Mouse (Mus musculus) thymus, adult 2 months (tissue): ENCODE results near the gene Nfx1. TPM values are rescaled to one million over a fixed set of nuclear protein-coding genes. Genes with fewer than 3 reads are reported as not detected.

Source experiments
- DNase-seq: peaks from one replicate; pipeline ENCODE4 v3.0.0; 2021
- H3K27ac ChIP-seq: fragments of 200-500 bp; 2 replicates; pipeline ENCODE4 v1.5.1; 2012; ENCODE audit warnings: low read length, control low read depth; ENCODE audit not compliant: control insufficient read depth, insufficient read depth
- H3K27me3 ChIP-seq: fragments of 200-500 bp; 2 replicates; pipeline ENCODE4 v1.6.1; 2012; ENCODE audit warnings: mild to moderate bottlenecking, low read length, moderate library complexity, mixed read lengths; ENCODE audit not compliant: control insufficient read depth, insufficient read depth
- H3K36me3 ChIP-seq: fragments of 200-500 bp; 2 replicates; pipeline ENCODE4 v1.6.1; 2012; ENCODE audit warnings: mild to moderate bottlenecking, low read length, moderate library complexity; ENCODE audit not compliant: control insufficient read depth, insufficient read depth
- H3K4me1 ChIP-seq: fragments of 200-500 bp; replicated peaks from 2 replicates; pipeline ENCODE4 v1.6.1; 2012; ENCODE audit warnings: low read length; ENCODE audit not compliant: control insufficient read depth, insufficient read depth
- H3K4me3 ChIP-seq: fragments of 200-500 bp; 2 replicates; pipeline ENCODE4 v1.5.1; 2012; ENCODE audit warnings: mild to moderate bottlenecking, low read length, control low read depth, moderate library complexity; ENCODE audit not compliant: control insufficient read depth, insufficient read depth
- CTCF ChIP-seq: fragments of 200-500 bp; IDR thresholded peaks from 2 replicates; pipeline ENCODE4 v1.5.1; 2012; ENCODE audit warnings: mild to moderate bottlenecking, control low read depth, low read length, moderate library complexity, borderline replicate concordance; ENCODE audit not compliant: control insufficient read depth, poor library complexity, insufficient read depth; ENCODE audit errors: extremely low read depth
- POLR2A ChIP-seq: fragments of 200-500 bp; IDR thresholded peaks from 2 replicates; pipeline ENCODE4 v1.6.1; 2012; ENCODE audit warnings: mild to moderate bottlenecking, low read length, control low read depth, moderate library complexity; ENCODE audit not compliant: control insufficient read depth, poor library complexity, insufficient read depth; ENCODE audit errors: extremely low read depth
- WGBS: fragments of 180-500 bp; shearing (Covaris S2); methylation state at CpG from one replicate; pipeline ENCODE4 v1.1.7; 2018; 5-methylcytosine and 5-hydroxymethylcytosine counted together
- polyA plus RNA-seq: library from polyadenylated mRNA; depleted of rRNA; stranded (reverse); fragments of >200 nt; gene quantifications from 2 replicates; pipeline ENCODE4 v1.2.3, GENCODE M21; 2012; rRNA removed

Nfx1 gene
- polyA plus RNA-seq, 1 experiment, result 43.4 TPM

DNA sequence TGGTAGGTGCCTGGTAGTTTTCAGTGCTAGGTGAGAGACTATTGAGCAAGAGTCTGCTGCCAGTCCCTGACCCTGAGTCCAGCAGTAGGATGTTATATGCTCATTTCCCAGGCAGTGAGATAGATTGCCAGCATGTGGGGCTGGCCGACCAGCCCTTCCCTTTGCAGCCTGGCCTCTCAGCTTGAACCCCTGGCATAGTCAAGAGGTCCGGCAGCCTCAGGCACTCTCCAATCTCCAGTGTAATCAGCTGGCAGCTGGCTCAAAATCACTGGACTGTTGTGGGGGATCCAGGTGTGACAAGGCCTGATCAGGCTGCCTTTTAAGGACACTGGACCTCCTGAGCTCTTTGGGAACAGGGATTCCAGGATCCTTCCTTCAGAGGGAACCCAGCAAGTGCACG is 92.6 kb downstream of the Nfx1 start:
- 87% methylated on average over 3 of the region's 3 CpGs for WGBS
- no peak for DNase-seq
- H3K4me3 ChIP-seq, result no peak overlapping the region
- H3K27ac ChIP-seq, result no peak overlapping the region
- H3K27me3 ChIP-seq, result no peaks in the 10 kb centered on the region
- peaks cover 5% of the 10 kb centered on the region for H3K4me1 ChIP-seq
- no peaks in the 10 kb centered on the region for H3K36me3 ChIP-seq
- TF ChIP-seq CTCF (no peak), POLR2A (no peak)

DNA sequence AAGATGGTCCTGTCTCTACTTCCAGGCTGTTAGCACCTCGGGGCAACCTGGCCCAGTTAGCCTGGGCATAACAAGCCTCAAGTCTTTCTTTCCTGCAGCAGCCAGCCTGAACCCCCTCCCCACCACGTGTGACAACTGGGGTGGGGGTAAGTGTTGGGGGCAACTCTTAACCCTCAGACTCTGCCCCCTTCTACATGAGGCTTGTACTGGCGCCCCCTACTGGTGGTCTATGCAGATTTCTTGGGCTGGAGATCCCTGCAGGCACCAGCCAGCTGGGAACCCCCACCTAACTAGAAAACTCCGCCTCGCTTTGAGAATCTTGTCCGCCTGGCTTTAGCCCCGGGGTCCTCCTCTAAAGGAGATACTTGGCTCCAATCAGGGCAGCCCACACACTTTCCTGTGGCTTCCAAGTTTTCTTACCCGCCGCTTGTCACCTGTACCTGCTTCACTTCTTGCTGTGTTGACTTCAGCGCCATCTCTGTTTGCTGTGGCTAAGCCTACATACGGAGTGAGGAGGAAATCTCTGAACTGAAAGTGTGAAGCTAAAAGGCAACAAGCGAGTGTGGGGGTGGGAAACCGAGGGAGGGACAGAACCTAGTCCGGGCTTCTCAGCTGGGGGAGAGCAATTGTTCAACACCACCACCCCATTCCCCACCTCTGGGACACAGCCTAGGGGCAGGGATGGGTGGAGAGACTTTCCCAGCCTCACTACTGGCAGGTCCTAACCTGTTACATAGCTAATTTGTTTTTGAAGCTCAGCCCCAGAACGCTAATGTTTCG is 93.4 kb downstream of the Nfx1 start:
- WGBS, result 32% methylated on average over 16 of the region's 16 CpGs
- Histone ChIP-seq H3K4me1 (peaks cover 5% of the 10 kb centered on the region), H3K4me3 (no peak overlapping the region), H3K27me3 (no peaks in the 10 kb centered on the region), H3K27ac (peak overlapping the region; percentile 29; the same call in 1 of the 2 replicates), H3K36me3 (no peaks in the 10 kb centered on the region)
- TF ChIP-seq CTCF (peak; percentile 81; the same call in 1 of the 2 replicates), POLR2A (no peak)
- peak; percentile 32 for DNase-seq

DNA sequence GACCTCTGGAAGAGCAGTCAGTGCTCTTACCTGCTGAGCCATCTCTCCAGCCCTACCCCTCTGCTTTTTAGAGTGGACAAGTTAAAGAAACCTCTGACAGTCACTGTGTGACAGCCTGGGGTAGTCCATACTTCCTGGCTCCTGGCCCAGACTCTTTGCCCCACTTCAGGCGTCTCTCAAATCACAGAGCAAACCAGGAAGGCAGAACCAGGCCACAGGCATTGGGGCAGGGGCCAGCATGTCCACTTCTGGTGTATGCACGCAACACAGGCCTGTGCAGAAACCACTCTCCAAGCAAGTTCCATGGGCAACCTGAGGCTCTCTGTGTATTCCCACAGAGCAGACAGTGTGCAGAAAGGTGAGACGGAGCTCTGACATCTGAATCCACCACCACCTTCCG is 94.5 kb downstream of the Nfx1 start:
- DNase-seq, result no peak
- peaks cover 5% of the 10 kb centered on the region for H3K4me1 ChIP-seq
- TF ChIP-seq POLR2A (no peak), CTCF (no peak)
- H3K4me3 ChIP-seq, result no peak overlapping the region
- H3K27ac ChIP-seq, result no peak overlapping the region
- 93% methylated on average over 4 of the region's 4 CpGs for WGBS
- H3K36me3 ChIP-seq, result no peaks in the 10 kb centered on the region
- H3K27me3 ChIP-seq, result no peaks in the 10 kb centered on the region

DNA sequence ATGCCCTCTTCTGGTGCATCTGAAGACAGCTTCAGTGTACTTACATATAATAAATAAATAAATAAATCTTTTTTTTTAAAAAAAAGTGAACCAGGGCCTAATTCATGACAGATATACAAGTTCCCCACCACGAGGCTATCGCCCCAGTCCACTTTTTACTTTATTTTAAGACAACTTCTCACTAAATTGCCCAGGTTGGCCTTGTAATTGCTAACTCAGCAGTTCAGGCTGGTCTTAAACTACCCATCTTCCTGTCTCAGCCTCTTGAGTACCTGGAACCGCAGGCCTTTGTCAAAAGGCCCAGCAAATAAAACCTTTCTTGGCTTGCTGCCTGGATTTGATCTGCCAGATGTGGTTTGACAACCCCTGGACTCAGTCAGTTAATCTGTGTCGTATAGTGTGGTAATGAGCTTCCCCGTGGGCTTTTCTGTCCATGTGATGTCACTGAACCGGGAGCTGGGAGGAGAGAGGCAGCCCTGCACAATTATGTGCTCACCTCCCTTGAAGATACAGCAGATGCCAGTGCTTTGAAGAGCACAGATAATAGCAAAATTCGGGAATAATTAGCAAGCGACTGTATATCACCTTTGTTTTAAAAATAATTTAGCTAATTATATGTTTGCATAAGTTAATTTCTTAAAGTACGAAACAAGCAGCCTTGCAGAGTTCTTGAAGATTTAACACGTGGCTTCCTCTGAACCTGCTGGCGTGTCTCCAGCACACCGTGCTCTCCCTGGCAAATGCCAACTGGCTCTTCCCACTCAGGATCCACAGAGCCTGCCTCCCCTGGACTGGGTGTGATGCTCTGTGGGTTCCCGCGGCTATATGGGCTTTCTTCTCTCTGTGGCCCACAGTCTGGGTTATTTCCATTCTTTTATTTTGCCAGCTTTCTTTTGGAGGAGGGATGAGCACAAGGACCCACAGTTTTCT is 101.1 kb downstream of the Nfx1 start:
- H3K27me3 ChIP-seq, result no peaks in the 10 kb centered on the region
- no peaks in the 10 kb centered on the region for H3K4me1 ChIP-seq
- H3K36me3 ChIP-seq, result no peaks in the 10 kb centered on the region
- H3K27ac ChIP-seq, result no peak overlapping the region
- DNase-seq, result no peak
- WGBS, result 83% methylated on average over 14 of the region's 14 CpGs
- H3K4me3 ChIP-seq, result no peak overlapping the region
- no peak for TF ChIP-seq POLR2A
- TF ChIP-seq CTCF, result no peak

DNA sequence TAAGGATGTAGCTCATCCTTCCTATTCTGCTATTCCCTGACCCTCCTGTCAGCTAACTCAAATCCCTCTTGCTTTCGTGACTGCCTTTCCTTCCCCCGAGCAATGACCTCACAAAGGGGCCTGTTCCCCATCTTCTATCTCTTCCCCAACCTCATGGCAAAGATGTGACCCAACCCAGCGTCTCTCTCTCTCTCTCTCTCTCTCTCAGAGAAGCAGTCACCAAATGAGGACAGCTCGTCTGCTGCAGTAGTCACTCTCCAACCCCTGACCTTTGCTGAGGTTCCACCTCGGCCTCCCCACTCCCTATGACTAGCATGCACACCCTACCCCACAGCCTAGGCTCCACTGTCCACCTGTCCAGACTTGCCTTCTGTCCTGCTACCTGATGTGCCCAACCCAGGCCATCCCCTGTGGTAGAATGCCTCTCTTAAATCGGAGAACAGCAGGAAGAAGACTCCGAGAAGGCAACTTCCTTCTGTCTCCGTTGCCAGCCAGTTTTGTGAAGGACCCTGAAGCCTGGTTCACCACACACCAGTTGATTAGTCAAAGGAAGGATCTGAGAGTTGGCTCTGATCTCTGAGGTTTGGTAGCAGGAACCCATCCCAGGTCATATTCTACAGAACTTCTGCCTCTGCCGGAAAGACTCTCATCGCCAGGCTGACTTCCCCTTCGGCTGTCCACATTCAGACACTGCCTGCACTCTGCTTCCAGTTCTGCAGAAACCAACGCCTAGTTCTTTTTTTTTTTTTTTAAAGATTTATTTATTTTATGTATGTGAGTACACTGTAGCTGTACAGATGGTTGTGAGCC is 102.5 kb downstream of the Nfx1 start:
- TF ChIP-seq CTCF, result no peak
- no peak for TF ChIP-seq POLR2A
- no peak for DNase-seq
- 24% methylated on average over 12 of the region's 12 CpGs for WGBS
- Histone ChIP-seq H3K4me3 (no peak overlapping the region), H3K36me3 (no peaks in the 10 kb centered on the region), H3K27ac (no peak overlapping the region), H3K4me1 (no peaks in the 10 kb centered on the region), H3K27me3 (no peaks in the 10 kb centered on the region)

DNA sequence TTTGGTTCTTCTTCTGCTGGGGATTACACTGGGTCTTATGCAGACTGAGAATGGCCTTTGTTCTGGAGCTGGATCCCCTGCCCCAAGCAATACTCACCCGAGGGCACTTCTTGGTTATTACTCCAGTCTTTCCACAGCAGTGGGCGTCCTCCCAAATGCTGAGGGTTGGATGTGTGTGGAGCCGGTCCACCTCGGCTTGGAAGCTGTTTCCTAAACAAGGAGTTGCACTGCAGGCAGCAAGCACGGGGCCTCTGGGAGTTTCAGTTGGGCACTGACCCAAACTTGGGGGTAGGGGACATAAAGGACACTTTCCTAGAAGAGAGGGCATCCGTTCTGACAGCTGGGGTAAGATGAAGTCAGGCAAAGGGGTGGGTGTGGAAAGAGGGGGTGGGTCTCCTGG is 103.8 kb downstream of the Nfx1 start:
- Histone ChIP-seq H3K36me3 (no peaks in the 10 kb centered on the region), H3K27ac (no peak overlapping the region), H3K4me3 (no peak overlapping the region), H3K27me3 (no peaks in the 10 kb centered on the region), H3K4me1 (no peaks in the 10 kb centered on the region)
- 88% methylated on average over 6 of the region's 6 CpGs for WGBS
- no peak for TF ChIP-seq CTCF
- no peak for TF ChIP-seq POLR2A
- no peak for DNase-seq

Other genes starting within 250 kb of the Nfx1 start
- 11.5 and 13.4 TPM in 2 replicates for gene Dnaja1, start 248.8 kb upstream of the Nfx1 start, polyA plus RNA-seq
- gene Smu1, start 213.0 kb upstream of the Nfx1 start, polyA plus RNA-seq, result 34.9 and 36.7 TPM in 2 replicates
- gene B4galt1, start 116.9 kb upstream of the Nfx1 start, polyA plus RNA-seq, result 34.1 and 49.4 TPM in 2 replicates
- 7.1 and 15.8 TPM in 2 replicates for gene Spink4, start 50.9 kb upstream of the Nfx1 start, polyA plus RNA-seq
- gene Bag1, start 22.6 kb upstream of the Nfx1 start, polyA plus RNA-seq, result 94.5 and 166 TPM in 2 replicates
- 12.5 and 16.9 TPM in 2 replicates for gene Chmp5, start 22.5 kb upstream of the Nfx1 start, polyA plus RNA-seq
- 5.3 and 5.5 TPM in 2 replicates for gene Aqp7, start 77.2 kb downstream of the Nfx1 start, polyA plus RNA-seq
- 18.8 and 21.1 TPM in 2 replicates for gene Aqp3, start 127.3 kb downstream of the Nfx1 start, polyA plus RNA-seq
- 47.8 and 54.1 TPM in 2 replicates for gene Nol6, start 153.5 kb downstream of the Nfx1 start, polyA plus RNA-seq
- 41.1 and 47.5 TPM in 2 replicates for gene Ube2r2, start 164.8 kb downstream of the Nfx1 start, polyA plus RNA-seq